Mouse (Mus musculus): Measurements from ENCODE around the gene Zmynd11.
"Not testable (repeated sequence)": the region's sequence is repeated elsewhere in the genome, so short reads cannot be mapped to it uniquely, and the experiment has no call there.

The Zmynd11 gene

DNA sequence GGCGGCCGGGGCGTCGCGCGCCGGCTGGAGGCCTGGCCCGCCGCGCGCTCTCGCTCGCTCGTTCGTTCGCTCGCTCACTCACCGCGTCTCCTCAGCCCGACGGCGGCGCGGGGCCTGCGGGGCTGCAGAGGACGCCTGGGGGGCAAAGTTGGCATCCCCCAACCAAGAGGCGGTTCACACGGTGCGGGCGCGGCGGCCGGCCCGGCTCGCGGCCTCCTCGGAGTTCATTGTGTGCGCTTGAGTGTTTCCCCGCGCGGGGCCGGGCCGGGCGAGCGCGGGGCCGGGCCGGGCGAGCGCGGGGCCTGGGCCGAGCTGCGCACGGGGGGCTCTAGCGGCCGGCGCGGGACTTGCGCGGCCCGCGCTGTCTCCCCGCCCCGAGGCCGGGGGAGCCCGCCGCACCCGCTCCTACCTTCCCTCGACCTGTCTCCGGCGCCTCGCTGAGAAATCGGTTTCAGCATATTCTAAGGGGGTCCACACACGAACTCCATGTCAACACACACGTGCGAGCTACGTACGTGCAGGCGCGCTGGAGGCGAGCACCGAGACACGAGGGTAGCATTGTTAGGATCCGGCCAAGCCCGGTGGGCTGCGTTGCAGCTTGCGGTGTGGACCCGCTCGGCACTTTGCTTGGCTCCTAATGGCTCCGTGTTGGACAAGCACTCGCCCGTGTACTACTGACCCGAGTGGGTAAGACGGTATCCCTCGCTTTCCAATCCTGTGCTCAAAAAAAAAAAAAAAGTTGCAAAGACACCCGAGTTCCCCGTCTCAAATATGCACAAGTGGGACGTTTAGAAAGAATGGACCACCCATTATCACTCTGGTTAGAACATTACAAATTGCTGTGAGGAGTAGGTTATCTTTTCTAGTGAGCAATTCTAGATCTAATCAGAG, at the start of gene Zmynd11:
Gene Zmynd11 (minus strand): TSS at position 685 of the 891 bp plus-strand sequence.
- no peak for DNase-seq (ENCODE audit: low spot score)

DNA sequence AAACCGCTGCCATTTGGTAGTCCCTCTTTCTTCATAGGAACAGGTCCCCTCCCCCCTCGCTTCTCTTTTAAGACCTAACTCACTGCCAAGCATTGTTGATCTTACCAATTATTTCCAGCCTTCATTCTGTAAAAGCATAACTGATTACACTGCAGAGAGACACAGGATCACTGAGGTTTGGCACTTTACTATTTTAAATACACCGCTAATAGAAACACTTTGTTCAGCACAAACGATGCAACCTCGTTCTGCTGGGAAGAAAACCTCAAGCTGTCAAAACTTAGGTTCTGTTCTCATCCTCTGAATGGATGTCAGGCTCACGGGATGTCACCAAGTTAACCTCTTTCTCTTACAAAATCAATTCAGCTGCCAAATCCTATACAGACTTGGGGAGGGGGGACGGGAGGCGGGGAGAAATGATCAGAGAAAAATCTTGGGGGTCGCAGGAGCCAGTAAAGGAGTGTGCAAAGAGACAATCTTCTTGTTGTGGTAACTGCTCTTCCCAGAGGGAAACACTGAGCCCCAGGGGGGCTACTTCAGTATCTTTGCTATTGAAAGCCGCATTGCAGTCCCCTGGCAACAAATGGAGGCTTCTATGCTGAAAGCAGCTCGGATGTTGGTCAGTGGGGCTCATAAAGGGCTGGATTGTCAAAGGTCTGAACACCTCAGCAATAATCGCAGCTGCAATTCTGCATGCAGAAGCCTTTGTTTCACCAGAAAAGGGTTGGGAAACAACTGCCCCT, 30.9 kb upstream of the Zmynd11 start:
- no peak for DNase-seq (ENCODE audit: low spot score)

DNA sequence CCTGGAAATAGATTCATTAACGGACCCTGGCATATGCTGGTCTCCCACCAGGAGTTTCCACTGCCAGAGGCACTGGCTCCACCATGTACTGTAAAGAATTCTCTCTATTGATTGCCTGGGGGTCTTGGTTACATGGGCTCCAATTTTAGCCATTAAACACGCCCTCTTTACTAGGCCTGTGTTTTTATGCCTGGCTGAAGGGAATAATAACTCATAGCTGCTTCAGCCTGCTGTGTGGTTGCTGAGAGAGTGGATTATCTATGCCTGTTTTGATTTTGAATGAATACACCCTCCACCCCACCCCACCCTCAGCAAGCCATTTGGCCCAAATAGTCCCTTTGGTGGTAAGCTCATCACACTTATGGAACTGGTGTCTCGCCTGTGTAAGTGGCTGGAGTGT, 20.9 kb upstream of the Zmynd11 start:
- no peak for DNase-seq (ENCODE audit: low spot score)

DNA sequence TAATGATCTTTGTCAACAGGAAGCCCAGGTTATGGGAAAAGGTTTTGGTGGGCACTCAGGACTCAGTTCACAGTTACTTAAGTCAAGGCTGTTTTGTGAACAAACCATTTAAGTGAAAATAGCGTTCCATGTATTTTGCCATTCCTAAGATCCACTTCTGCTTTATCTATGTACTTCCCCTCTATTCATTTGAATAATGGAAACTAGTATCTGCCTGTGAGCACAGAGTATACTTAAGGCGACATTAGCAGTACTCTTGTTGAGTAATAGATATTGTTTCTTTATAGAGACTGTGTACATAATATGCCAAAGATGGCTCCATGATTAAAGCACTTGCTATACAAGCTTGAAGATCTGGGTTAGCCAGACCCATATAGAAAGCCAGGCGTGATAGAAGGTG, 18.6 kb upstream of the Zmynd11 start:
- DNase-seq (ENCODE audit: low spot score): no peak

DNA sequence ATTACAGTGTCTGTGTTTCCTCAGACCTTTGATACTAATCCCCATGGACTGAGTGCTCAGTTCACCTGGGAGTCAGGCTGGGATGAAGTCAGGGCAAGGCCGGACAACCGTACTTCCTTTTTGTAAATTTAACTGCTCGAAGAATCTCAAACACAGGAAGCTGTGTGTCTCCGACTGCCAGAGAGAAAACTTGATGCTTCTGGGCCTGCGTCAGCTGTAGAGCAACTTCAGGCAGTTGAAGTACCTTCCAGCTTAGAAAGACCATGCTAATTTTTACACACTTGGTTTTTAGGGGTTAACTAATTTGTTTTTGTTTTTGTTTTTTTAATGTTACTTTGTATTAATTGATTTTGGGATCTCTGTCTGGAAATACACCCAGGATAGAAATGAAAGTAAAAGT, 10.8 kb upstream of the Zmynd11 start:
- DNase-seq (ENCODE audit: low spot score): no peak

DNA sequence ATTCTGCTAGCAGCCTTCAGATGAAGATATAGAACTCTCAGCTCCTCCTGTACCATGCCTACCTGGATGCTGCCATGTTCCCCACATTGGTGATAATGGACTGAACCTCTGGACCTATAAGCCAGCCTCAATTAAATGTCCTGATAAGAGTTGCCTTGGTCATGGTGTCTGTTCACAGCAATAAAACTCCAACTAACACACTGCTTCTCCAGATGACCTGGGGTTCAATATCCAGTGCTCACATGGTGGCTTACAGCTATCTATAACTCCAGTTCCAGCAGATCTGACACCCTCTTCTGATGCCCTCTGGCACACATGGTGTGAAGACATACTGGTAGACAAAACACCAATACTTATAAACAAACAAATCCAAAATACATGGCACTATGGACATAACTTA, 8.9 kb upstream of the Zmynd11 start:
- no peak for DNase-seq (ENCODE audit: low spot score)

DNA sequence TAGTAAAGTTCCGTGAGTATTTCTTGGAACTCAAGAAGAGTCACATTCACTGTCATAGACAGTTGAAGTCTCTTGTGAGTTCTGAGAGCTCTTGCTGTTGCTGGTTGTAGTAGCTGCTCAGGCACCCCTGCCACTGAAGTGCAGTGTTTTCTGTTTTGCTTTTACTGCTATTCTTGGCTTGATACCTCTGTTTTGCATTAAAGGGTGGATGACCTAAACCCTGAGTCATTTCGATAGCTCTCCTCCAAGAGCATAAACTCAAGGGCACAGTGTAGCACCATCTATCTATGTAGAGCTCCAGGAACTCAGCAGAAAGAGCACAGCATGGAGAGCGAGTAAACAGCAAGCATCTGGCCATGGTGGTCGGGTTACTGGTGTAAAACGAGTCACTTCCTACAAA, 2.1 kb upstream of the Zmynd11 start:
- no peak for DNase-seq (ENCODE audit: low spot score)

DNA sequence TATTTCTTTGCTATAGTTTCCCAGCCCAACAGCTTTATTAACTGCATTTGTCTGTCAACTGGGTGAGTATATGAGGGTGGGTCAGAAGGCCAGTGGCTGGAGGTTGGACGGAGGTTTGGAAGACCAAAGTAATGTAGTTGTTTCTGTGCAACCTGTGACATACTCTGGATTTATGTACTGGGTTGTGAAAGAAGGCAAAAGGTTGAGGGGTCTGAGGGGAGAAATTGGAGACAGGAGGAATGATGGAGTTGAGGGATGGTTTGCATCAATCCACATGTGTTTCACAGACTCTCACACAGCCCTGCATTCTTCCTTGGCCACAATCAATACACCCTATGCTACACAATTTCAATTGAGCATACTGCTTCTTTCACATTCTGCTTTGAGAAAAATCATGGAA, 1.4 kb upstream of the Zmynd11 start:
- DNase-seq (ENCODE audit: low spot score): no peak

- DNase-seq (ENCODE audit: low spot score): no peak
Measured at GRCm38 (mm10) chr13:9765537-9765851, 364 bp upstream of the Zmynd11 start.

DNA sequence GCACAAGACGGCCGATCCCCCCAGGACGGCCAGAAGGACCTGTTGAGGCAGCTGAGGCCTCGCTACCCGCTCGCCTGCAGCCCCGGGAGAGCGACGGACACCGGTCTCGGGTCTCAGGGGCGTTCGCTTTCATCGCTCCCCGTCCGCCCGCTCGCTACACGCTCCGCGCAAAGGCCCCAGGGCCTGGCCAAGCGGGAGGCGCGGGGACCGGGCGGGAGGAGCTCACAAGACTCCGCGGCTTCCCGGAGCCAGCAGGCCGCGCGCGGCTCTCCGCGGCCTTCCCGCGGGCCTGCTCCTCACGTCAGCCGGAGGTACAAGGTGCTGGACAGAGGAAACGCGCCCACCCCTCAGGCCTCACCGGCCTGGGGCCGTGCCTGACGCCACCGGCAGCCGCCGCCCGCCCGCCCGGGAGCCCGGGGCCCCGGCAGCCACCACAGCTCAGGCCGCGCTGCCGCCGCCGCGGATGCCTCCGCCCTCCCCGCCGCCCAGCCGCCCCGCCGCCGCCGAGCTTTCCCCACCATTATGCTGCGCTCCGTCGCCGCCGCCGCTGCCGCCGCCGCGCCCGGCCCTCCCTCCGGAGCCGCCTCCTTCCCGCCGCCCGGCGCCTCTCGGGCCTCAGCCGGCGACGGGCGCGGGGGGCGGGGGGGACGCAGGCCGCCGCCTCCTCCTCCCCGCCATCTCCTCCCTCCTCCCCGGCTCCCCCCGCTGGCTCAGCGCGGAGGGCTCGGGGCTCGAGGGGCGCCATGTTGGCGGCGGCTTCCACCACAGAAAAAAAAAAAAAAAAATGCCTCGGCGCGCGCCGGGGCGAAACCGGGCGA, 1.1 kb downstream of the Zmynd11 start:
- no peak for DNase-seq (ENCODE audit: low spot score)

GRCm38 (mm10) chr13:9763100-9763827, 1.9 kb downstream of the Zmynd11 start:
- DNase-seq (ENCODE audit: low spot score): peak; percentile 18

GRCm38 (mm10) chr13:9760057-9760456, 5.1 kb downstream of the Zmynd11 start:
- DNase-seq (ENCODE audit: low spot score): no peak

DNA sequence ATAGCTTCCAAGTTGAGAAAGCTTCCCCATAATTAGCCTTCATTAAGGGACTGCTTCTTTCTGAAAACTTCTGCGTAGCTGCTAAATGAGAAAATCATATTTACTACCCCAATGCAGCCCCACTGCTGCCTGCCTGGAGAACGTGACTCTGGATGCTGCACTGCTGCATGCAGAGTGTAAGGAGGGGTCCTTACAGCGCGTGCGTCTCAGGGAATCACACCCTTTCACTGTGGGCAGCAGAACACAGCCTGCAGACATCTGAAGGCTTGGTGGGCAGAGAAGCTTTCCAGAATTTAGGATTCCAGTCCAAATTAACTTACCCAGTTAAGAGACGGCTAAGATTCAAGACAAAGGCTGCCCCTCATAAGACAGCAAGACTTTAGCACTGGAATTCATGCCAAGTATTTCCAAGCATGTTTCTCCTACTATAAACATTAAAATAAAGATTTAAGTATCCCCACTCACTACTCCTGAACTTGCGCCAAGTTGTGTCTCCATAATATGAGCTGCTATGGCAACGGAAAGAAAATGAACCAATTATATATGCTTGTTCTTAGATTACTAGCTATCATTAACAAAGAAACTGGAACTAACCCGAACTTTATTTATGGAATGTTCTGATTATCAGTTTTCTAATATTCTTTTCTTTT, 7.2 kb downstream of the Zmynd11 start:
- DNase-seq (ENCODE audit: low spot score): no peak

DNA sequence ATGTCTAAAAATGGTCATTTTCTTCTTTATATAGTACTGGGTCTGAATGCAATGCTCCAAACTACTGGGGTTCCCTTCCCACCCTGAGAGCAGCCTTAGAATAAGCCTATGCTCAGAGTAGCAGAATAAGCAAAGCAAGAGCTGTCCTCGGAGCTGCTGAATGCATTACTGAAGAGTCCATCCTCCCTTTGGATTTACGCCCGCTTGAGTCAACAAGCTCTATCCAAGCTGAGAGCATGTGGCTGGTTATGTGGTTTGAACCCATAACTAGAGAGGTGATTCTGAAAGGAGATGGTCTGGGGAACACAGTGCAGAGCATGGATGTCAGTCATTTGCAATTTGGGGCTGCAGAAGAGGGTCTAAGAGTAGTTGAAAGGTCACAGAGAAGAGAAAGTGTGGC, 11.4 kb downstream of the Zmynd11 start:
- no peak for DNase-seq (ENCODE audit: low spot score)

GRCm38 (mm10) chr13:9750320-9750719, 14.8 kb downstream of the Zmynd11 start:
- no peak for DNase-seq (ENCODE audit: low spot score)

GRCm38 (mm10) chr13:9749796-9750195, 15.3 kb downstream of the Zmynd11 start:
- no peak for DNase-seq (ENCODE audit: low spot score)

DNA sequence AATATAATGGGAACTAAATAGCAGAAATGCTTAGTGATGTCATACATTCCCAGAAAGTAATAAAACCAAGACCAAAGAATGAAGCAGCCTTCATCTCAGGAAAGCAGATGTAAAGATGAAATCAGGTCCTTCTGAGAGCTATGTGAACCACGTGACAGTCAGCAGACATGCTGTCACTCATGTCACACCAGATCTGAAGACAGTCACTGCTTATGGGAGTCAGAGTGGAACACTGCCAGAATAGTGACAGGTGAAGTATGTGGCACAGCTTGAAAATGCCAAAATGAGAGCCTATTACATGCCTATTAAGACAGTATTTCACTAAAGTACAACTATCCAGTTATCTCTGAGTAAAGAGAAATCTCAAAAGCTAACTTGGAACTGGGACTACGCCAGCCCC, 26.9 kb downstream of the Zmynd11 start:
- DNase-seq (ENCODE audit: low spot score): no peak

GRCm38 (mm10) chr13:9737024-9737423, 28.1 kb downstream of the Zmynd11 start:
- no peak for DNase-seq (ENCODE audit: low spot score)

DNA sequence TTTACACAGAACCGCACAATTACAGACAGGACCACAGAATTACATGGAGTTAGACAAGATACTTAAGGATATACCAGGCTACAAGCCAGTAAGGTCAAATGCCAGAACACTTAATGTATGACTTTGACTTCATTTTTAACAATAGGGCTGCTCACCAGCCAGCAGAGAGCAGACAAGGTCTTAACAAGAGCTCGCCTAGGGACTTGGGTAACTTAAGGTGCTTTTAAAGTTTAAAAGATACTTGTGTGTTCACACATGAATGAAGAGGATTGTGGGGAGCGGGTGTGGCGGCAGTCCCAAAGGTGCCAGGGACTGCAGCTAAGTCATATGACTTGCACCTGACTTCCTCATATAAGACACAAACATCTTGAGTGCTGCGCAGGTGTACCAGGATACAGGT, 32.9 kb downstream of the Zmynd11 start:
- DNase-seq (ENCODE audit: low spot score): not testable (repeated sequence)

- DNase-seq (ENCODE audit: low spot score): no peak
Measured at GRCm38 (mm10) chr13:9729073-9729472, 36.1 kb downstream of the Zmynd11 start.

GRCm38 (mm10) chr13:9715224-9715623, 49.9 kb downstream of the Zmynd11 start:
- DNase-seq (ENCODE audit: low spot score): no peak

Data from layer of hippocampus, adult 9-10 months (tissue).